Mouse (Mus musculus) lung, postnatal 4 days (tissue): Measurements from ENCODE around the gene Cilp.
A peak's percentile ranks its signal among the peaks of the same experiment; 100 is the strongest.
"Not testable (repeated sequence)": the region's sequence is repeated elsewhere in the genome, so short reads cannot be mapped to it uniquely, and the experiment has no call there.

Experiments used
- DNase-seq, 2 experiments: peaks; one replicate each; pipeline ENCODE4 v3.0.0; 2021

The Cilp gene

DNA sequence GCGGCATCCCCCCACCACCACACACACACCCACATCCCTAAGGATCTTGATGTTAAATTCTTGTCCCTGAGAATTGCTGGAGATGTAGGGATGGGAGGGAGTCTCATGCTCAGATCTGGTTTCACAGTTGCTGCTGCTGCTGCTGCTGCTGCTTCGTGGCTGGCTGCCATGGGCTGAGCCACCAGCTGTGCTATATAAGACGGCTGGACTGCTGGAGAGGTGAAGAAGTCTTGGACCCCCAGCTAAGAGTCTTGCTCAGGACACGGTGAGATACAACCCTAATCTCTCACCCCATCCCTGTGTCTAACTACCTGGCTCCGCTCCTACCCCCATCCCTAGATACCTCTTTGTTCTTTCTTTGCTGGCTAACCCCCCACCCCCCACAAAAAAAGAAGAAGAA, at the start of gene Cilp:
Gene Cilp, plus strand, starts transcription at position 222 of the 400 bp plus-strand sequence.
- peak in 1 of 2 experiments; percentile 55 for DNase-seq

DNA sequence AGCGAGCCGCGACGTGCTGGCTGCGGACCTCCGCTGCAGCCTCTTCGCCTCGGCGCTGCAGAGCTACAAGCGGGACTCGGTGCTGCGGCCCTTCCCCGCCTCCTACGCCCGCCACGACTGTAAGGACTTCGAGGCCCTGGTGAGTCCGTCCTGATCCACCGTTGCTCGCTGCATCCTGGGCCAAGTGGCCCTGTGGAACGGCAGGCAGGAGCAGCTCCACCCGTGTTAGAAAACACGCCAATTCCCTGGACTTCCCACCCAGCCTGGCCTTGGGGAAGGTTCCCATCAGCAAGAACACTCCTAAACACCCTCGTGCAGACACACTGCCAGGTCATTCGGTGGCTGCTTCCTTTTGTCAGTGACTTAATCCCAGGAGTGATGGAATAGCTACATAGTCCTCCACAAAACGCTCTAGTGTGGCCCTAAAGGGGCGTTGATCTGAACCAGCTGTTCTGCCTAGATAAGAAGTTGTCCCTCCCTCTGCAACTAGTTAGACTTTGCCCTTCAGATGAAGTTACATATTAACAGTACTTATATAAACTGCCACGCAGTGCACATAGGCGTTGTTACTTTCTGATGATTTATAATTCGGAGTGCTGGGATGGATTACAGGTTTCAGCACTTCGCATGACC, 49.4 kb upstream of the Cilp start:
- DNase-seq = no peak

DNA sequence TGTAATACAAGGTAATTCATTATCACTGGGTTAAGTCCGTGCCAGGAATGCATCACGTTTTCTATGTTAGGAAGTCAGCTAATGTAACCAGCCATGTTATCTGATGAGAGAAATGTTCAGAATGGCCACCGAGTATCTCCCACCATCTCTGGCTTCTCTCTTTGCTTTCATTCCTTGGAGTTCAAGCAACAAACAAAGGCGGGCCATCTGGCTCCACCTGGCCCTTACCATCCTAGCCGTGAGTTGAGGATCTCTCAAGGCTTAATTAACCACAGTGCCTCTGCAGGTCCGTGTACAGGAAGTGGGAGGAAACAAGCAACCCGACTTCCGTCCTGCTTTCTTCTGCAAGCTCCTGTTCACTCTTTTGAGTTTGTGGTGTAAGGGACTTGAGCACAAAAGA, 48.0 kb upstream of the Cilp start:
- no peak for DNase-seq

DNA sequence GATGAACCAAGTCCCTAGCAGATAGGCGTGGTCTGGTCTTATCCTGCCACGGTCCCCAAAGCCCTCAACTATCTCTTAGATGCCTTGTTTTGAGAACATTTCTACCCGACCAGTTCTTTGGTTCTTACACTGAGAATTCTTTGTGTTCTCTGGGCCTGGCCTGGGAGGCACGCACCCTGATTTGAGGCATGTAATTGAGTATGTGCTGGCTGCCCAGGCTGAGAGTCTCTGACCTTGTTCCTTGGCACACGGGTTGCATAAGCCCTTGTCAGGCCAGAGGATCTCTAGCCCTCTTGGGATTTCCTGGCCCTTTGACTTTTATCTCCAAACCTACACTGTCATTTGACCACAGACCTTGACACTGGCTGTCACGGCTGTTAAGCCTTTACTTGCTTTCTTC, 47.3 kb upstream of the Cilp start:
- no peak for DNase-seq

DNA sequence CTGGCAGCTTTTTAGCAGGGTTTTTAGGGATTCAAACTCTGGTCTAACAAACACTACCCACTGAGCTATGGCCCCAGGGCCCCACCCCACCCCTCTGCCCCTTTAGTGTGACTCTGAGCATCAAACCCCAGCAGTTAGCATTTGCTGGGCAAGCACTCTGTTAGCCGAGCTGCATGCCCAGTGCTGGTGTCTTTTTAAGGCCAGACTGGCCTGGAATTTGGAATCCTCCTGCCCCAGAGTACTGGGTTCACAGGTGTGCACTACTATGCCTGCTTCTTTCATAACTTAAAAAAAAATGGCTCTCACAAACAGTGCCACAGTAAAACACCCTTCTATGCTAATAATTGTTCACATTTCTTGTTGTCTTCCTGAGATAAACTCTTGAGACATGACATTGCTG, 46.1 kb upstream of the Cilp start:
- DNase-seq = no peak

DNA sequence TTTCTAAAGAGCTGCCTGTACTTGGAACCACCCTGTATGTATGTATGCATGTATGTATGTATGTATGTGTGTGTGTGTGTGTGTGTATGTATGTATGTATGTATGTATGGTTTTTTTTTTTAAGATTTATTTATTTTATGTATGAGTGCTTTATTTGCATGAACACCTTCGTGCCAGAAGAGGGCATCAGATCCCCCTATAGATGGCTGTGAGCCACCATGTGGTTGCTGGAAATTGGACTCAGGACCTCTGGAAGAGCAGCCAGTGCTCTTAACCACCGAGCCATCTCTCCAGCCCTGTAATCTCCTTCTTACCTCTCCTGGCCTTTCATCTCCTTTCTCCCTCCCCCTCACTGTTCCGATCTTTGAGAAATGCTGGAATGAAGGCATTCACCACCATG, 44.6 kb upstream of the Cilp start:
- not testable (repeated sequence) for DNase-seq

DNA sequence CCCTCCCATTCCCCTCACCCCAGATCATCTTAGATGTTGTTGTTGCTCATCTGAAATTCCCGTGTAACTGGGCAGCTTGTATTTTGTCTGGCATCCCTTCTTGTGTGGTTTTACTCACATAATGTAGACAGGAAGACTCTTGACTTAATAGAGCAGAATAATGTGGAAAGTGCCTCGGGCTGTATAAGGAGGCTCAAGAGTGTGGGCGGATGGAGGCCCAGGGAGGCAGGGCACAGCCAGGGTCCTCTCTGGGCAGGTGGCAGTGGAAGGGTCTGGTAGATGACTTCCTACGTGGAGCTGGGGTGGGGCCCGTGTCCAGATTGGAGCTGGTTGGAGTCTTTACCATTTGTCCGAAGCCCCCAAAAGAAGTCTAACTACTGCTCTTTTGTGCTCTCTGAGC, 41.1 kb upstream of the Cilp start:
- DNase-seq = no peak

DNA sequence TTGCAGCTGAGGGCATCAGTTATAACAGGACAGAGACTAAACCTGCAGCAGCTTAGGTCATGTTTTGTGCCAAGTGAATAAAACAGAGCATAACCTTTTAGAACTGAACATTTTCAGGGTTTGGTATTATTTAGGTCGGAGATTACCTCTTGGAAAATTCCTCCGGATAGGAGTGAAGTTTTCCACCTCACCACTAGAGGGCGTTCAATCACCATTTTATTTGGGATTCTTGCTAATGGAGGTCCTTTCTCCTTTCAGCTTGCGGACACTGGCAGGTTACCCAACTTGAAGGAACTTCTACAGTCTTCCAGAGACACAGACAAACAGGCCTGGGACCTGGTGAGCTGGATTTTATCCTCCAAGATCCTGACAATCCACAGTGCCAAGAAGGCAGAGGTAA, 39.2 kb upstream of the Cilp start:
- peak in 1 of 2 experiments; percentile 56 for DNase-seq

DNA sequence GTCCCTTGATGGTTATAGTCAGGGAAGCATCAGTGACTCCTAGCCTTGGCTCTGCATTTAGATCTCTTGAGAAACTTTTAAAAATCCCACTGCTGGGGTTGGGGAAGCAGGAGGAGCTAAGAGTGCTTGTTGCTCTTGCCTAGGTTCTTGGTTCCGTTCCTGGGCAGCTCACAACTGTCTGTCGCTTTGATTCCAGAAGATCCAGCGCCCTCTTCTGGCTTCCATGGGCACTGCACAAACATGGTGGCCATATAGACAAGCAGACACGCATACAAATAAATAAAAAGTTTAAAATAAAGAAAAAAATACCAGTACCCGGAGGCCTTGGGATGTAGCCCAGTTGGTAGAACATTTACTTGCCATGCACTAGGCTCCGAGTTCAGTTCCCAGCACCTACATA, 34.7 kb upstream of the Cilp start:
- DNase-seq = no peak

DNA sequence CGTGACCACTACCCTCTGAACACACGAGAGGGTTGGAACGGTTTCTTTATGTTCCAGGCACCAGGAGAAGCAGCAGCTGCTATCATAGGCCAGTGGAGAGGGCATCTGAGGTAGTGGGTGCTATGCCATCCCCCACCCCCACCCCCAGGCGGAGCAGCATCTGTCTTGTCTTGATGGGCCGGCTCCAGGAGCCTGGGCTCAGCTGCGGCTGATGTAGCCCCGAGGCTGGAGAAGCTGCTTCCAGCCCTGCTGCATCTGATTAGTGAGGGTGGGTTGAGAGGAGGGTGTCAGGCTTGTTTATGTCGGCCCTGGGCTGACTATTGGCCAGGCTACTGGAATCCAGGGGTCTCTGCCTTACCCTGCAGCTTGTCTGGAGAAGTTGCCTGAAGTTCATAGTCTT, 33.7 kb upstream of the Cilp start:
- DNase-seq = no peak

DNA sequence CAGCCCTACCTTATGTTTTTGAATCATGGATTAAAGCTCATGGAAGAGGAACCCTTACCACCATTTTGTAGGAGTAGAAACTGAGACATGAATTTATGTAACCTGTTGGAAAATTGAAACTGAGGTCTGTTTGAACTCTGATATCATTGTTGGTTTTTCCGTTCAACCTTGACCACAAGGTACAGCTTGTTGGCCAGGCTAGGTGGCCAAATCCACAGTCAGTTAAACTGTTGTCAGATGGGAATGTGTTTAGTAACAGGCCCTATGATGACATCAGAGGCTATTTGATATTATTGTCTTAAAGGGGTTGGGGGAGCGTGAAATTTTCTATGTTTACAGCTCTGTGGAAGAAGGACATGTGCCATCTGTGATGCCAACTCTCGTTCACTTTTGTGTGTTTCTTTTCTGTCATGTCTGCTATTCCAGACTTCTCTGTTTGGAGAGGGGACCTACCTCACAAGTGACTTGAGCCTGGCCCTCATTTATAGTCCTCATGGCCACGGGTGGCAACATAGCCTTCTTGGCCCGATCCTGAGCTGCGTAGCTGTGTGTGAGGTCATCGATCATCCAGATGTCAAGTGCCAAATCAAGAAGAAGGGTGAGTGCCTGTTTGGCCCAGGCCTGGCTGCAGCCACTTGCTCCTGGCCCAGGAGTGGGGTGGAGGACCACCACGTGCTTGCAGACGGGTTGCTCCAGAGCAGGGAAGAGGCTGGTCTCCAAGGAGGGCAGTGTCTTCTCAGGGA, 31.6 kb upstream of the Cilp start:
- DNase-seq = no peak

DNA sequence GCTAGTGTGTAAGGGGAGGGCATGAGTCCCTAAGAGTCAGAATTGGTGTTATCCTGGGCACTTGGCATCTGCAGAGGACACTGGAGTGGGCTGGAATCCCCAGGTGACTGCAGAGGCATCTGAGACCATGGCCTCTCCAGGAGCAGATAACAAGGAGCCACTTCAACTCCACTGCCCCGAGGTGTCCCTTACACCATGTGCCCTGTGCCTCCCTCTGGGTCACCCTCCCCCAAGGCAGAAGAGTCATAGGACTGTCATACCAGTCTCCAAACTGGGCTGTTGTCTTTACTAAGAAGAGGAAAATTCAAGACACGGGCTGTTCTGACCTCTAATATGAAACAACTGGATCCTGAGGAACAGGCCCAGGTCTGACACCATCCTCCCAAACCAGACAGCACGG, 30.2 kb upstream of the Cilp start:
- DNase-seq = no peak

DNA sequence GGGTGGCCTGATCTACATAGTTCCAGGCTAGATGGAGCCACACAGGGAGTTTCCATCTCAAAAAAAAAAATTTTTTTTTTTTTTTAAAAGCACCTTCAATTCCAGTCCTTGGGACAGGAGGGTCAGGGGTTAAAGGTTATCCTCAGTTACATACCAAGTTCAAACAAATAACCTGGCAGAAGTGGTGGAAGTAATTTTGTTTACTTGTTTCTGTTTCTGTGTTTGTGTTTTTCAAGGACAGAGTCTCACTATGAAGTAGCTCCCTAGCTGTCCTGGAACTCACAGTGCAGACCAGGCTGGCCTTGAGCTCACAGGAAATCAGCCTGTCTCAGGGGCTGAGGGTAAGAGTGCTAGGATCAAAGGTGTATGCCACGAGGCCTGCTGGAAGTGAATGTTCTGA, 29.4 kb upstream of the Cilp start:
- no peak for DNase-seq

DNA sequence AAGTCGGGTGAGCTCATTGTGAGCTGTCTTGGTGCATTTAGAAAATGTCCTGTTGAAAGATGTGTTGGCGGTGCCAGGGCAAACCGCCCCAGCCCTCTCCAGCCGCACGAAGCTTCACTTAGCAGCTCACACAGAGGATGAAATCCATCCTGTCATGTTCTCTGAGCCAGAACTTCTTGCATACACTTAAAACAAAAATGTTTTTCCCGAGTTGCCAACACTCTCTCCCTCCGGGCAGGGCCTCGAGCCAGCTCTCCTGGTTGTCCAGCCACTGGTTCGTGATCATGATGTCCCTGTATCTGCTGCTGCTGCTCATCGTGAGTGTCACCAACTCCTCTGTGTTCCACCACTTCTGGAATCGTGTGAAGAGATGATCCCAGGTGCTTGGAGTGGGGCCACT, 27.4 kb upstream of the Cilp start:
- peak; percentile 10 to 67 for DNase-seq

DNA sequence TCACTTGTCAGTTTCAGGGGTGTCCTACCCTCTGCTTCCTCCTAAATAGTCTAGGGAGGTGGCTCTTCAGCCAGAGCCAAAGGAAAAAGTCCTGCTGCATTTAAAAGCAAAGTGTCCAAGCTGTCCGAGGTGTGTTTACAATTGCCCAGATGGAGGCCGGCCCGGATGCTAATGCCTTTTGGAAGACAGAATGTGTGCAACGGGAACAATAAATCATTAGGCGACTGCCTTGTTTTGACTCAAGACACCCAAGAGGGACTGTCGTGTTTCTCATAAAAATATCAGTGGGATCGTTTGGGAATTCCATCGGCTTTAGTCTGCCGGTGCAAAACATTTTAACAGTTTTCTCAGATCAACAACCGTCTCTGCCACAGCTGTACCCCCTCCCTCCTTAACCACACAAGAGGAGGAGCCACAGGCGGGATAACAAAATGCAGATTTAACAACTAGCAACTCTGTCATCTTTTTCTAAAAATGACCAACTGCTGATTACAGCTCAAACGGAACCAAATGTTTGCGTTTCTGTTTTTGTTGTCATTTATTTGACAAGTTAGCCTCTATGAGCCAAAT, 26.7 kb upstream of the Cilp start:
- peak; percentile 39 to 70 for DNase-seq

DNA sequence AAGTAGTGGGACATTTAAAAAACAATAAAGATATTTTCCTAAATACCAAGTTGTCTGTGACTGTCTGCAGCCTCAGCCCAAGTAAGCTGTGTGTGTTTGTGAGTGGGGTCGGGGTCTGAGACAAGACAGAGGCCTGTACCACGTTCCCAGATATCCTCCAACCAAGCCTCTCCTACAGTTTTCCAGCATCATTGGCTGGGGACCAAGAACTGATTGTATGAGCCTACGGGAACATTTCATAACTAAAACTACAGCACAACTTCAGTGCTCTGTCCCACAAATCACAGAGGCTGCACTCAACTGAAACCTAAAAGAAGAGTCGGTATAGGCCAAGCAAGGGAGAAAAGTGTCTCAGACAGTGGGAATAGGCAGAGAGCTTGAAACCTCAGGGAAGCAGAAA, 25.8 kb upstream of the Cilp start:
- no peak for DNase-seq

DNA sequence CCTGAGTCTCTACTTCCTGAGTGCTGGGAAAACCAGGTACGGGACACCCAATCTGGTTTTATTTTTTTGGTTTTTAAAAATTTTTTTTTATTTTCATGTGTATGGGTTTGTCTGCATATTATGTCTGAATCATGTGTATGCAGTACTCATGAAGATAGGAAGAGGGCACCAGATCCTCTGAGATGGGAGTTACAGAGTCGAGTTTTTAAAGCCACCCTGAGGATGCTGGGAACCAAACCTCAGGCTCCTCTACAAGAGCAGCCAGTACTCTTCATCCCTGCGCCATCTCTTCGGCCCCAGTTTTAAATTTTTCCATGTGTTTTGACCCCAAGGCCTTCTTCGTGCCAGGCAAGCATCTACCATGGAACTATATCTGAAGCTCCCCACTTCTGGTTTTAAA, 25.2 kb upstream of the Cilp start:
- DNase-seq = no peak

DNA sequence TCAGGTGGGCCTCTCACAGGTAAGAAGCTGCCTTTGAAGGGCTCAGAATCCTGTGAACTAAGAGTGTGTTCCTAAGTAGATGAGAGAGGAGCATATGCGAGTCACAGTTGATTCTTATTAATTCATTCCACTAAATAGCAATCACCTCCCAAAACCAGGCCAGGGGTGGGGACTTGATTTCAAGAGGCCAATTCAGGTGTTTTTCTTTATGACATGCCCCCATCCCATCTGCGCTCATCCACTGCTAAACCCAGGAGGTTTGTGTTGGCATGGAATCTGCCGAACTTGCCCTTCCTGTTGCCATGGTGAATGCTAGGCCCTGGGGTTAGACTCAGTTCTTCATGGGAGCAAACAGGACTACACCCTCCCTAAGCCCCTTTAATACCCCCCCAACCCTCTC, 24.4 kb upstream of the Cilp start:
- DNase-seq = no peak

DNA sequence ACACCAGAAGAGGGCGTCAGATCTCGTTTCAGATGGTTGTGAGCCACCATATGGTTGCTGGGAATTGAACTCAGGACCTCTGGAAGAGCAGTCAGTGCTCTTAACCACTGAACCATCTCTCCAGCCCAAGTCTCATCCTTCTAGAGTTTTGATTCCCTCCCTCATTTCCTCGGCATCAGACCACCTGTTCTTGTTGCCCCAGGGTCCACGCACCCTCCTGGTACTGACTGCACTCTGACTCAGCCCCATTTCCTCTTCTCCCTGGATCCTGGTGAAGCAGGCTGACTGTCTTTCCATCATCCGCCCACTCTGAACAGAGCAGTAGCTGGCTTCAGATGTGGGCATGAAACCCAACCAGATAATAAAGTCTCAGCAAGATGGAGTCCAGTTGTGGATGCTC, 23.0 kb upstream of the Cilp start:
- no peak for DNase-seq

DNA sequence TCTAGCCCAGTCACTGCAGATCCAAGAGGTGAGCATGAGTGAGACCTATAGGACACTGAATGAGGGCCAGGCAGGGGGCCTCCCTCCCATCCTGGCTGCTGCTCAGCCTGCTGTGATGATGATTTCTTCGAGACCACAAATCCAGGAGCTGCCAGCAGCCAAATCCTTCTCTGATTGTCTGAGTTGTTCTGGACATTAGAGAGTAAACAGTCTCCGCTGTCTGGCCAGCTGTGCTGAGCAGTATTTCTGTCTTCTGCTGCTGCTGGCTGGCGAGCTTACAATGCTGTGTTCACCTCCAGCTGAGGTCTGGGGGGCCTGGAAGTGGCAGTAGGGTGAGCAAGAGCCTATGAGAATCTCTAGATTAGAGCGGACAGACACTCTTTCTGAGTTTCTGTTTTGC, 21.7 kb upstream of the Cilp start:
- peak in 1 of 2 experiments; percentile 39 for DNase-seq

DNA sequence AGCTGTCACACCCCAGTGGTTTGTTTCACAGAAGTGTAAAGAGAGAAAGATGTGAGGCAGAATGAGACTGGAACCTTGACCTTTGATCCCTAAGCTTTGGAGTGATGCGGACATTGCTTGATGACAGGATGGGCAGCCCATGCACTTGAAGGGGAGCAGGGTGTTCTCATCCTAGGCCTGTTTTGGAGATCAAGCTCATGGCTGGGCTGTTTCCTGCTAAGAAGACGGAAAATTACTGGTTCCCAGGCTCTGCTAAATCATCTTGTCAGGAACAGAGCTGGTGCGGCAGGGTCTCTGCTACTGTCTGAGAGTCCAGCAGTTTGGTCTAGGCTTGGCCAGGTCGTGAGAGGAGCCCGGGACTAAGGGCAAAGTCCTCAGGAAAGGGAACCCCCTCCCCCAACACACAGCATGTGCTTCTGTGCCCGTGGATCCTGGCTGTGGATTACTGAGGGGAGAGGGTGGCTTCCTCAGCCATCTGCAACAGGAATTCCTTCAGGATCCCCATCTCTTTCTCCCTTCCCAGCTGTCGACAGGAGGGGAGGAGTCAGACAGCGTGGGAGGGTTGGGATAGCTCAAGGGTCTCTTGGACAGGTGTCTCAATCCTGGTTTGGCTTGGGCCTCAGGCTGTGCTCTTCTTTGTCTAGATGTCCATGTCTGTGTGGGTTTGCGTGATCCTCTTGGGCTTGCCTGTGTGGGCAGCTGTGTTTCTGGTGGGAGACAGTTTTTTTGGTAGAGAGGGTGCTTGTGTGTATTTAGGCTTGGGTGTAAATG, 20.8 kb upstream of the Cilp start:
- no peak for DNase-seq

DNA sequence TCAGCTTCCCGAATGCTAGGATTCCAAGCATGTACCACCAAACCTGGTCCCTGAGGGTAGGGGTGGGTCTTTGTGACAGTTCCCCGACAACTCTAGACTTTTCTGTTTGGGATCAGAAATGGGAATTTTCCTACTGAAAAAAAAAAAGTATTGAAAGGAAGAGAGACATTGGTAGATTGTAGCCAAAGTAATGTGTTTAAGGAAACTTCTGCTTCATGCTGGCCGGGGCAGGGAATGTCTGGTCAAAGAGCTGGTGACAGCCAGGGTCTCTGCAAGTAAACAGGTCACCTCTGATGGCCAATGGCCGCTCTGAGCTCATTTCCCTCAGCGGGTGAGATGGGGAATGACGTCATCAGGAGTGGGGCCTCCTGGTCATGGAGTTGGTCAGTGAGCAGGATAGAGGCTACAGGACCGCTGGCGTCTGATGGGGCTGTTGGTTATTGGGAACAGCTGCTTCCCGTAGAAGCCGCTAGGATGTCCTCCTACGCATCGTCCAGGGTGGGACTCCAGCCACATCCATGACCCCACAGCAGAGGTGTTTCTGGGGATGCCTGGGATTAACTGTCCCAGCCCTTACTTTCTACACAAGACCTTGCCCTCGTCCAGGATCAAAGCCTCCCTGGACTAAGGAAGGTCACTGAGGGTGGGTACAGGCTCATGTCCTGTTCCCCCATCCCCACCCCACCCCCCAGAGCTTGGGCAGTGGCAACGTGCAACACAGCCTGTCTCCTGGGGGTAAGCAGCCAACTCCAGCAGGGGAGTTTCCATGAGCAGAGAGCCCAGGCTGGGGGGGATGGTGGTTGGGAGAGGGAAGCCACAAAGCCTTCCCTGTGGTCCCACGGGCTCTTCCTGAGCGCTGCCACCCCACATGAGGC, 17.2 kb upstream of the Cilp start:
- peak; percentile 19 to 42 for DNase-seq

DNA sequence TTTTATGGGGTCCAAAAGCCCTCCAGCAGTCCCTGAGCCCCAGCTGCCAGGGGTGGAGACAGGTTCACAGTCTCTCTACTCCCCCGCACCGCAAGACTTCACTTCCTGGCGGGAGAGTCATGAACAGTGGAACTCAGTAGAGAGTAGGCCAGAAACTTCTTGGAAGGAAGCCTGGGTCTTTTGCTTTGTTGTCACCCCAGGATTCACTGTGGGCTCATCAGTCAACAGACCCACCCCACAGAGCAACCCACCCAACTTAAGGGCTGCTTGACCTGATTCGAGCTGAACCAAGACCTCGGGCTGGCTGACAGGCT, 16.6 kb upstream of the Cilp start:
- DNase-seq = peak in 1 of 2 experiments; percentile 7
